Mouse (Mus musculus) erythroblast, embryonic 14.5 days (primary cell): ENCODE results near the gene Blvrb. TPM values are rescaled to one million over a fixed set of nuclear protein-coding genes. Genes with fewer than 3 reads are reported as not detected.
"Not testable (repeated sequence)": the region's sequence is repeated elsewhere in the genome, so short reads cannot be mapped to it uniquely, and the experiment has no call there.

Experiments
- H3K27me3 ChIP-seq: 2 replicates; pipeline ENCODE4 v1.6.1; 2012; ENCODE audit warnings: inconsistent platforms; ENCODE audit not compliant: control insufficient read depth
- H3K36me3 ChIP-seq: 2 replicates; pipeline ENCODE4 v1.6.1; 2012; ENCODE audit warnings: mild to moderate bottlenecking, inconsistent platforms; ENCODE audit not compliant: control insufficient read depth
- H3K4me1 ChIP-seq: 2 replicates; pipeline ENCODE4 v1.6.1; 2012; ENCODE audit warnings: inconsistent platforms; ENCODE audit not compliant: control insufficient read depth
- H3K4me3 ChIP-seq: replicated peaks from 2 replicates; pipeline ENCODE3; 2012; ENCODE audit warnings: moderate library complexity, mild to moderate bottlenecking, inconsistent platforms
- H3K9me3 ChIP-seq: 2 replicates; pipeline ENCODE4 v1.6.1; 2012; ENCODE audit warnings: low read length, inconsistent platforms, mixed read lengths; ENCODE audit not compliant: control insufficient read depth
- GATA1 ChIP-seq: IDR thresholded peaks from 2 replicates; pipeline ENCODE4 v1.6.1; 2012; ENCODE audit warnings: low read length, inconsistent platforms, mixed read lengths
- TAL1 ChIP-seq: IDR thresholded peaks from 3 replicates; pipeline ENCODE4 v1.6.1; 2012; ENCODE audit warnings: low read length, inconsistent platforms, mixed read lengths
- polyA plus RNA-seq: library from polyadenylated mRNA; stranded (reverse); fragments of >175 nt; gene quantifications from 2 replicates; pipeline ENCODE4 v1.2.3, GENCODE M21; 2012

Gene Blvrb
- polyA plus RNA-seq, 1 experiment = 842 TPM

- H3K4me1 ChIP-seq = peaks cover 83% of the 10 kb centered on the region
- TF ChIP-seq TAL1 (no peak), GATA1 (no peak)
Observed at GRCm38 (mm10) chr7:27486770-27487697, 39.3 kb downstream of the Blvrb start, which contains the start of gene Sertad1. Gene Sertad1, plus strand, starts transcription at chr7:27486910.

GRCm38 (mm10) chr7:27487740-27488268 is 40.0 kb downstream of the Blvrb start:
- TF ChIP-seq GATA1 (no peak), TAL1 (no peak)
- no peaks in the 10 kb centered on the region for H3K27me3 ChIP-seq
- peaks cover 83% of the 10 kb centered on the region for H3K4me1 ChIP-seq
- H3K4me3 ChIP-seq = peak overlapping the region; percentile 89
- H3K36me3 ChIP-seq = peaks cover 35% of the 10 kb centered on the region
- no peaks in the 10 kb centered on the region for H3K9me3 ChIP-seq

More at GRCm38 (mm10) chr7:27486770-27487697, 39.3 kb downstream of the Blvrb start, which contains the start of gene Sertad1:
- peaks cover 32% of the 10 kb centered on the region for H3K36me3 ChIP-seq
- H3K27me3 ChIP-seq = no peaks in the 10 kb centered on the region
- peak within 1 kb of the TSS; percentile 89 for H3K4me3 ChIP-seq
- H3K9me3 ChIP-seq = no peaks in the 10 kb centered on the region

GRCm38 (mm10) chr7:27489270-27489869 is 41.6 kb downstream of the Blvrb start:
- peaks cover 33% of the 10 kb centered on the region for H3K36me3 ChIP-seq
- peaks cover 82% of the 10 kb centered on the region for H3K4me1 ChIP-seq
- no peaks in the 10 kb centered on the region for H3K27me3 ChIP-seq
- TF ChIP-seq TAL1 = no peak
- H3K9me3 ChIP-seq = no peaks in the 10 kb centered on the region
- H3K4me3 ChIP-seq = peak overlapping the region; percentile 76

GRCm38 (mm10) chr7:27490227-27490542 is 42.4 kb downstream of the Blvrb start:
- H3K4me3 ChIP-seq = peak overlapping the region; percentile 76
- H3K27me3 ChIP-seq = no peaks in the 10 kb centered on the region
- H3K36me3 ChIP-seq = peaks cover 33% of the 10 kb centered on the region
- peaks cover 79% of the 10 kb centered on the region for H3K4me1 ChIP-seq
- no peaks in the 10 kb centered on the region for H3K9me3 ChIP-seq
- TF ChIP-seq GATA1 (no peak), TAL1 (no peak)

- no peaks in the 10 kb centered on the region for H3K27me3 ChIP-seq
- no peaks in the 10 kb centered on the region for H3K9me3 ChIP-seq
- peaks cover 31% of the 10 kb centered on the region for H3K36me3 ChIP-seq
- TF ChIP-seq TAL1 = no peak
- TF ChIP-seq GATA1 = no peak
- H3K4me3 ChIP-seq = peak overlapping the region; percentile 76
- H3K4me1 ChIP-seq = peaks cover 75% of the 10 kb centered on the region
Observed at GRCm38 (mm10) chr7:27490543-27491329, 43.0 kb downstream of the Blvrb start.

GRCm38 (mm10) chr7:27491856-27492255 is 44.1 kb downstream of the Blvrb start:
- peak overlapping the region; percentile 76 for H3K4me3 ChIP-seq
- peaks cover 75% of the 10 kb centered on the region for H3K4me1 ChIP-seq

GRCm38 (mm10) chr7:27493022-27493421 is 45.2 kb downstream of the Blvrb start:
- H3K4me1 ChIP-seq = peaks cover 82% of the 10 kb centered on the region
- no peaks in the 10 kb centered on the region for H3K27me3 ChIP-seq
- H3K36me3 ChIP-seq = peaks cover 31% of the 10 kb centered on the region
- TF ChIP-seq TAL1 (no peak), GATA1 (no peak)
- no peak overlapping the region for H3K4me3 ChIP-seq
- no peaks in the 10 kb centered on the region for H3K9me3 ChIP-seq

More at GRCm38 (mm10) chr7:27491856-27492255, 44.1 kb downstream of the Blvrb start:
- peaks cover 31% of the 10 kb centered on the region for H3K36me3 ChIP-seq
- TF ChIP-seq TAL1 (no peak), GATA1 (no peak)
- no peaks in the 10 kb centered on the region for H3K27me3 ChIP-seq
- no peaks in the 10 kb centered on the region for H3K9me3 ChIP-seq

- TF ChIP-seq TAL1 = no peak
- TF ChIP-seq GATA1 = no peak
- Histone ChIP-seq H3K4me3 (no peak overlapping the region), H3K4me1 (peaks cover 79% of the 10 kb centered on the region), H3K36me3 (peaks cover 27% of the 10 kb centered on the region), H3K9me3 (no peaks in the 10 kb centered on the region), H3K27me3 (no peaks in the 10 kb centered on the region)
Observed at GRCm38 (mm10) chr7:27493450-27493849, 45.7 kb downstream of the Blvrb start.

GRCm38 (mm10) chr7:27494659-27495367 is 47.0 kb downstream of the Blvrb start:
- Histone ChIP-seq H3K36me3 (peaks cover 14% of the 10 kb centered on the region), H3K4me1 (peaks cover 66% of the 10 kb centered on the region)
- not testable (repeated sequence) for H3K27me3 ChIP-seq, H3K4me3 ChIP-seq, H3K9me3 ChIP-seq
